Mouse (Mus musculus) ES-CJ7 (cell line): ENCODE measurements at regions not wholly inside any gene's neighbourhood (a gene's known extent, or its start where the extent isn't known, plus 50 kb on each side); places are given as distances from the start of the nearest gene placed in this dataset.
A peak's percentile ranks its signal among the peaks of the same experiment; 100 is the strongest.

ENCODE experiments used
- DNase-seq: peaks from one replicate; pipeline ENCODE4 v3.0.0; 2011; ENCODE audit warnings: low read depth, low spot score

DNA sequence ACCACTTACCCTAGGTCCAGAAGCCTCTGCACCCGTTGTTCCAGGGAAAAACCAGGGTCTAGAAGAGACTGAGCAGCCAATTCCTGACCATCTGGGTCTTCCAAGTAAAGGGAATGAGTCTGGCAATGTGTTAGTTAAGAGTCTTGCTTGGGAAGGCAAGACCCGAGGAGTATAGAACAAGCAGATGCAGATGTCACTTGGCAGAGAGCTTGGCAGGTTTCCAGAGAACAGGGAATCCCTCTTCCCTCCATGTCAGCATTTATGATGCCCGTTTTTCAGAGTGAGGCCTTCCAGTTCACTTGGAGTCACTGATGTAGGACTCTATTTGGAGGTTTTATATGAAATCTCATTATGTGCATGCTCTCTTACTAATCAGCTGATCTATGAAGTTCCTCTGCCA lies 231.1 kb downstream of the Bcl2 start:
- no peak for DNase-seq

DNA sequence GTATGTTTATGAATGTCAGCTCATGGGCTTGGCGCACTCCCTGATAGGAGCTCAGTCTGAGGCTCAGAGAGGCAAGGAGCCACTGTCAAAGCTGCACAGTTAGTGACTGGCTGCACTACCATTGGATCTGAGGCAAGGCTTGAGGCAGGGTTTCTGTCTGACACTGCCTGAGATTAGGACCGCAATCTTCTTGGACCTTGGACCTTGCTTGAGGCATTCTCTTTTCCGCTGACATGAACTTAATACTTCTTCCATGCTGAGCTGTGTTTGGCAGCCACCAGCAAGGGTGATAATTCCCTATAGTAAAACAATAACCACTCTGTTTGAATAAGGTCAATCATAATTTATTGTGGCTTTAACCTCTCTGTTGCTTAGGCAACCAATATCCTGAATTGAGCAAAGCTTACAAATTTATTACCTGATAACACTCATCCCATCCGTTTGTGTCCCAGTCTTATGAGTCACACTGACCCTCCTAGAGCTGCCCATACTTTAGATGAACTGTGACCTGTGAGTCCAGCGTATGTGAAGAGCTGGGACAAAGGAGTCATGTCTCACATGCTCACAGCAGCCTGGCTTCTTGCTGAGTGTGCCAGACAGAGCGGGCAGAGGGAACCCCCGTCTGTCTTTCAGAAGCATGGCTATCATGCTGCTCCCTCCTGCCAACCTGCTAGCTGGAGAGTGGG lies 236.3 kb downstream of the Bcl2 start:
- DNase-seq = no peak

DNA sequence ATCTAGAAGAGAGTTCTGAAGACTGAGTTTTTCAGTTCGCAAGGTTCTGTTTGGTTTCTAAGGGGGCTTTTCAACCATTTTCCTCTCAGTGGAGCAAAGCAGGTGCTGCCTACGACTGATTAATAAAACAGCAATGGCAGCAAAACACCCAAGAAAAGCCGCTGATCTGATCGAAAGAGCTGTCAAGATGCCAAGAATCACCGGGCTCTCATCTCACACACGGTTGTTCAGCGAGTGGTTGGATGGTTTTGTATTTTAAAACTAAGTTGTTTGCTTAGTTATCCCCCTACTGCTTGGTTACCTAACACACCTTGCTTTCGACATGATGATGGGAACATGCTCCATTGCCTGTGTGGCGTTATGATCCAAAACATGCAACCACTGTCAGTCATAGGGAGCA lies 246.1 kb downstream of the Bcl2 start:
- no peak for DNase-seq

DNA sequence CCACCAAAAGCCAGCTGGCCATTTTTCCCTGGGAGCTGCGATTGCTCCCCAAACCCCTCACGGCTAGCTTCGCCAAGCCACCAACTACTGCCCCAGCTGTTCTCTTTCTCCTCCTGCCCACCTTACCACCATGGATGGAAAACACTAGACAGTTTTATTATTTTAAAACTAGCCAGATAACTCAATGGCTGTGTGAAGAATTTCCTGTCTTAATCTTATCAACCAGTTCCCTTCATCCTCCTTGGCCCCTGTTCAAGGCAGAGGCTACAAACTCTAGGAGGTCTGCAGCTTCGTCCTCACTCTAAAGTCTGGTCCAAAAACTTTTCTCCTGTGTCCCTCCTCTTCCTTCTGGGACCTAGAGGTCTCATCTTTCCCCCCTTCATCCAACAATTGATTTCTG lies 247.4 kb downstream of the Bcl2 start:
- DNase-seq = no peak

DNA sequence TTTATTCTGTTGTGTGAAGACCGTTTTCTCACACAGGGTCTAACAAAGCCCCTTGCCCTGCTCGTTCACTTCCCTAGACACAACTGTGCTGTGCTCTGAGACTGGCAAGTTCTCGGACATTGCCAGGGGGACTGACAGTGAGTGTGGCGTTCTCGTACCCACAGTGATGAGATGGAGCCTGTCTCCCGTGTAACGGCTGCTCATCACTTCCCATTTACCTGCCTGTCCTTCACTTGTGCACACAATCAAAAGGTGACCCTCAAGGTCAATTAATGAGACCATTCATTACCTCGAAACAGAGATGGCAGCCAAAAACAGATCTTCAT lies 248.1 kb downstream of the Bcl2 start:
- DNase-seq = no peak

DNA sequence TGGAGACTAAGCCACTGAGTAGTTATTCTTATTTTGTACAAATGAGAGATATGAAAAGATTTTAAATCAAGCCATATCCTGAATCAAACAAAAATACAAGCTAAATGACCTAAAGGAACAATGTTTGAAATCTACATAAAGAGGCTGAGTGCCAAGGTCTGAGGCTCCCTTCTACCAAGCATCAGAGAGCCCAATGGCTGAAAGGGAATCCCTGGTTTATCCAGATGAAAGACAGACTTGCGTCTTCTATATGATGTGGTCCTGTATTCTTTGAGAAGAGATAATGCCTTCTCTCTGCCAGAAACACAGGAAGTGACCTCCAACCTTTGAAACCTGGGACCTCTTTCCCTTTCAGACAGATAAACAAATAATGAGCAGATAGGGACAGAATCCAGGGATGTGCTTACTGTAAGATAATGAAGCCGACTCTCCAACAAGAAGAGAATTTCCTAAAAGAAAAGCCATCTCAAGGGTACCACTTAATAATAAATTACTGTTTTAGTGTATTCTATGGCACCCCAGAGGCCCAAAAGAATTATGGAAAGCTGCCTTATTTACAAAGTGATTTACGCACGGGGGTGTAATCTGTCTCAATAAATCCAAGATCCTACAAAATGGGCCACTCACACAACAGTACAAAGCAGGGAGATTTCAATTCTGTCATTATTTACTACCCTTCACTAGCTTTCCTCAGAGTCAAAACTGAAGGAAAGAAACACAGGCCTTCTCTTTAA lies 248.7 kb downstream of the Bcl2 start:
- DNase-seq = no peak

DNA sequence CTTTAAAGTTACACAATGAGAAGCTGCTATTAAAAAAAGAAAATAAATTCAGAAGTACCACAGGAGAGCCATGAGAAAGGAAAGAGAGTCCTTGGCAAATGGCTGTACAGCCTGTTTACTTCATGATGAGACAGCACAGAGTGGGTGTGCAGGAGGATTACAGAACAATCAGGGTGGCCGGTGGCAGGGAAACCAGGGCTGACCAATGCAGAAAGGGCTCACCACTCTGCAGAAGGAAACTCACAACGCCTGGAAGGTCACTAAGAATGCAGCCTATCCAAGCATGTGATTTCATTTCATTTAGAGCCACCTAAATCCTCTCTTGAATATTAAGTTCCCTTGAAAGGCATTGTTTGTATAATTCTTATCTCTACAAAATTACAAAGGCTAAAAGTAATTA lies 249.3 kb downstream of the Bcl2 start:
- no peak for DNase-seq

DNA sequence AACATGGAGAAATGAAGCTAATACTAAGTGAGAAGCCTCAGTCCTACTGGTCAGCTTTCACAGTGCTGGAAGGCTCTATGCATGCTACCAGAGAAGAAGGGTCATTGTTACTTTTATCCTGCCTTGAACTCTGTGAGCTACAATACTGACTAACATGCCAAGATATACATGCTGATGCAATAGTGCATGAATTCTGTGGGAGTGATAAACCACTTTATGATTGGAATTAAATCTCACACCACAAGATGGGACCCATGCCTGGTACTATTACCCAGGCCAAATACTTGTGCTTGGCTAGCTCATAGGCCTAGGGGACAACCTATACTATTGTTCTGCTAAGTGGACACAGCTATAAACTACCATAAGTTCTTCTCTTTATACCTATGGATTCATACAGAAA lies 251.5 kb downstream of the Bcl2 start:
- DNase-seq = no peak

DNA sequence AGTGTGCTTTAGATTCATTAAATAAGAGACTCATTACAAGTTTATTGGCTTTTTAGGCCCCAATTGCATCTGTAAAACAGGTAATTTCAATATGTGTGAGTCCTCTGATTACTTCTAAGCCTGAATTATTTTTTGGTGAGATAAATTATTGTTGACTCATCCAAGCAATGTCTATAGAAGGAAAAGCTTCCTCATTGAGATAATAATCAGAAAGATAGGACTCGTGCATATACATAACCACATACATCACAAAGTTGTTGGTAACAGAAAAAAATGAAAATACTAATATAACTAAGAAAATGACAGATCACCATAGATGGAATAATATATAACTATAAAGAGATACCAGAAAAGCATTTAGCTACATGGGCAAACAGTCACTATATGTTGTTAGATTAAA lies 252.0 kb downstream of the Bcl2 start:
- DNase-seq = no peak

DNA sequence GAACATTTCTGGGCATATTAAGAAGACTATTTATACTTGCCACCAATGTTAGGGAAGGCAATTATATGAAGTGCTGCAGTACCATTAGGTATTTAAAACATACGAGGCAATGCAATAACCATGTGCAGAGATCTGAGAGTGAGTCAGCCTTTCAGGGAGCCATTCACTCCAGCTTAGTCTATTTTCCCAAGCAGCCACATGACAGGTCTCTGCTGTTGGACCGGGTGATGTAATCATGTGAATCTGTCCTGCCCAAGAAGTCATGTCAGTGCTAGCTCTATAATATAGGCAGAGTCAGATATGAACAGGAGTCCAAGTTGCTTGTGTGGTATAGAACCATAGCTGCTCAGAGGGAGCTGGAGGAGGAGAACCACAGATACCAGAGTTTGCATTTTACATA lies 253.1 kb downstream of the Bcl2 start:
- DNase-seq = no peak

DNA sequence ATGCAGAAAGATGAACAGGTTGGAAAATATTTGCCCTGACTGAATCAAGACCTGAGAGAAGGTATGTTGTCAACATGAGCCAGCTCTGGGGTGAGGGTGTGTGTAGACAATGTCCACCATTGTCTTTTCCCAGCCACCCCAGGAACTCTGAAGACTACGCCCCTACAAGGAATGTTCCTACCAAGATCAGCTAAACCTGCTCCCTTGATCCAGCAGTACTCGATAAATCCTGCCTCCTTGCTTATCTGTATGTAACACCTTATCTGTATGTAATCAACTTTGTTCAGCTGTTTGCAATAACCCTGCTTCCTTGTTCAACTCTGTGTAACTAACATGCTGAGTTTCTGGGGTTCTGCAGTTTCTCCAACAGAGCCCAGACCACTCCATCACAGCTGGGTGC lies 264.3 kb downstream of the Bcl2 start:
- DNase-seq = peak; percentile 45
